ENCODE assay signal across 8 mouse cellular contexts in genomic region chr13:21933626-21934548, GRCm38 (mm10). TPM values are rescaled to one million over a fixed set of nuclear protein-coding genes. Genes with fewer than 3 reads are reported as not detected.
DNase-seq lines count a peak whose midpoint lies in the region; ATAC-seq lines count a peak whose summit lies in the region.

No protein-coding gene starts in this region.

- no peak for ATAC-seq in heart, embryonic 15.5 days (replicated peaks; ENCODE audit: insufficient number of reproducible peaks, insufficient read depth, low FRiP score, low read depth)
- peak; percentile 23; the same call in 1 of the 2 replicates for ATAC-seq in liver, embryonic 15.5 days (ENCODE audit: insufficient read depth)

- 0 out of 2 replicates have a peak, but pooled peaks cover 2% of the 10 kb centered on the region for H3K4me1 ChIP-seq in heart, embryonic 15.5 days (replicated peaks)
- peaks cover 47% of the 10 kb centered on the region for H3K4me1 ChIP-seq in liver, embryonic 15.5 days (replicated peaks)

- H3K9ac ChIP-seq in heart, embryonic 15.5 days = no peak overlapping the region
- H3K9ac ChIP-seq in liver, embryonic 15.5 days = peak overlapping the region; percentile 32; the same call in 1 of the 2 replicates

- no peaks in the 10 kb centered on the region for H3K36me3 ChIP-seq in heart, embryonic 15.5 days
- H3K36me3 ChIP-seq in liver, embryonic 15.5 days (replicated peaks) = no peaks in the 10 kb centered on the region

- 15% methylated on average over 28 of the region's 28 CpGs for WGBS in heart, embryonic 15.5 days
- WGBS in liver, embryonic 15.5 days (ENCODE audit: insufficient replicate concordance) = 8% methylated on average over 28 of the region's 28 CpGs

- H3K4me3 ChIP-seq in heart, embryonic 15.5 days = peak overlapping the region; percentile 21; the same call in 1 of the 2 replicates
- peak overlapping the region; percentile 34 for H3K4me3 ChIP-seq in liver, embryonic 15.5 days (replicated peaks)

- peak overlapping the region; percentile 42 for H3K4me2 ChIP-seq in heart, embryonic 15.5 days
- peak overlapping the region; percentile 59 for H3K4me2 ChIP-seq in liver, embryonic 15.5 days

- intact Hi-C loops in left cerebral cortex, postnatal 10 days (cut with DNase I) = loop anchor here (5.0 kb wide), 1 partner anchor 88 kb away; no protein-coding TSS in a partner anchor

- no peaks in the 10 kb centered on the region for H3K9me3 ChIP-seq in heart, embryonic 15.5 days (replicated peaks)
- H3K9me3 ChIP-seq in liver, embryonic 15.5 days (replicated peaks) = no peaks in the 10 kb centered on the region

- H3K27me3 ChIP-seq in heart, embryonic 15.5 days = no peaks in the 10 kb centered on the region
- H3K27me3 ChIP-seq in liver, embryonic 15.5 days = no peaks in the 10 kb centered on the region

- no peak overlapping the region for H3K27ac ChIP-seq in heart, embryonic 15.5 days
- peak overlapping the region; percentile 45; the same call in 1 of the 2 replicates for H3K27ac ChIP-seq in liver, embryonic 15.5 days (replicated peaks)

- DNase-seq in left cerebral cortex, adult 18-20 months (ENCODE audit: low spot score in 2 of 2) = peak; percentile 21 to 31
- DNase-seq in left cerebral cortex, postnatal 10 days (ENCODE audit: extremely low spot score in 1 of 2, low spot score in 2 of 2) = no peak
- peak; percentile 12 for DNase-seq in brain, adult 2 months (ENCODE audit: low read depth, low spot score)
- no peak for DNase-seq in spleen, postnatal 4 days (ENCODE audit: low spot score in 2 of 2)
- DNase-seq in adrenal gland, postnatal 25 days = no peak
- no peak for DNase-seq in kidney, postnatal 36 days

RNA-seq across cellular contexts. Expression of gene Zfp184, which starts 11.0 kb away (rescaled TPM):
- total RNA-seq in left cerebral cortex, adult 18-20 months (2021) = 1 to 10 TPM; 3.0 to 3.8 TPM
- 1 to 10 TPM; 3.9 to 5.1 TPM for total RNA-seq in left cerebral cortex, postnatal 10 days (2021)
- polyA plus RNA-seq in heart, embryonic 15.5 days (2015; fragmentation: Nextera tagmentation; extraction: Ambion mirVana) = 3.8 and 5.1 TPM in 2 replicates
- polyA plus RNA-seq in liver, embryonic 15.5 days (2015; fragmentation: Nextera tagmentation; extraction: Ambion mirVana) = 0.59 and 0.71 TPM in 2 replicates
- total RNA-seq in adrenal gland, postnatal 25 days (2021) = 2.0 and 2.1 TPM in 2 replicates

RNA-seq across cellular contexts. Expression of gene Pom121l2, which starts 47.1 kb away (rescaled TPM):
- not detected for total RNA-seq in left cerebral cortex, adult 18-20 months (2021)
- total RNA-seq in left cerebral cortex, postnatal 10 days (2021) = not detected
- not detected in 2 replicates for polyA plus RNA-seq in heart, embryonic 15.5 days (2015; fragmentation: Nextera tagmentation; extraction: Ambion mirVana)
- polyA plus RNA-seq in liver, embryonic 15.5 days (2015; fragmentation: Nextera tagmentation; extraction: Ambion mirVana) = not detected in 2 replicates
- total RNA-seq in adrenal gland, postnatal 25 days (2021) = not detected in 2 replicates

Comparison
In these comparisons a context has a peak if more than half of its experiments do, and no peak if none do; other contexts are left out.
1. DNase-seq: peak in left cerebral cortex, adult 18-20 months (2 of 2) and brain, adult 2 months (single experiment); none in left cerebral cortex, postnatal 10 days (0 of 2), spleen, postnatal 4 days (0 of 2), adrenal gland, postnatal 25 days (single experiment) and kidney, postnatal 36 days (0 of 2).